Mouse (Mus musculus) leukemia stem cell, adult 10-12 weeks (primary cell): ENCODE results near the gene M1ap. TPM values are rescaled to one million over a fixed set of nuclear protein-coding genes. Genes with fewer than 3 reads are reported as not detected.

Experiments
- polyA plus RNA-seq: library from polyadenylated mRNA; stranded (reverse); fragments of >175 nt; gene quantifications from 2 replicates; pipeline ENCODE4 v1.2.3, GENCODE M21; 2012; ENCODE audit warnings: low replicate concordance

Gene M1ap
- polyA plus RNA-seq = 3.3 and 20.7 TPM in 2 replicates

DNA sequence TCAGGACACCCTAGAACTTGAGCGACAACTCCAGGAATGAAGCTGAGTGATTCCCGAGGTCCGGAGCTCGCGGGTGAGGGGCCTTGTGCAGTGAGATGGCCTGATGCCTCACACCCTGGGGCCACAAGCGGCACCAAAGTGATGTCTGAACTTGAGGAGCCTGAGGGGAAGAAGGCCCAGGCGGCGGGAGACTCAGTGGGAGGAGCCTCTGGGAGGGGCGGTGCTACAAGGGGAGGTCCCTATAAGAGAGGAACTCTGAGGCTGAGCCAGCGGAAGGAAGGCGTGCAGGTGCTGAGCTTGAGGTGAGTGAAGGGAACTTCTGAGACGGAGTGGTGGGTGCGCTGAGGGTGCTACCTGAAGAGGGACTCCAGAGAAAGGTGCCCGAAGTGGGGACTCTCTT is at the start of gene M1ap:
TSS of gene M1ap (plus strand) at position 252 of the 400 bp plus-strand sequence.

DNA sequence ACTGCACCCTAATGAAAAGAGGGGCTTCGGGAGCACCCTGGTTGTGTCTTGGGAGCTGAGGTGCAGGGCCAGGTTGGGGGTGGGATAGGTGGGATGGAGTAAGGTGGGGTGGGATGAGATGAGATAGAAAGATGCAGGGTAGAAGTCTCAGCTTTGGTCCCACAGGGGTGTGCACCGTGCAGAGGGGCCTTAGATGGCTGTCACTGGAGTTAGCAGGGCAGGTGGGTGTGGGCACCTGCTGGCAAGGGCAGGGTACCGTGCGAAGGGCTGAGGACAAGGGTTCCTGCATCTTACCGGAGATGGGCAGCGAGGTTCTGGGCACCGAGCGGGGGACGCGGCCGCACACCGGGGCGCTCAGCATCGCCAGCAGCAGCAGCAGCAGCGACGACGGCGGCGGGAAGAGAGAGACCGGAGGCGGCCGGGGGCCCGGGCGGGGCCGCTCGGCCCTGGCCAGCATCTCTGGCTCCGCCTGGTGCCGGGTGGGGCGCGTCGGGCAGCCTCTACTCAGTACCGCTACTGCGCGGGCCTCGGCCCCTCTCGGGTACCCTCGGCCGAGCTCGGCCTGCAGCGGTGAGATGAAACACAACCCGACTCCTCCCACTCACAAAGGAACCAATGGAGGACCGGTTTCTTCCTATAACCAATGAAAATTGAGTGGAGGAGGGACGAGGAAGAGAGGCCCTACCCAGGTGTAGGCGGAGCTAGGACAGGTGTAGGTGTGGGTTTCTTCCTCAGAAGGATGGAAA is 7.4 kb upstream of the M1ap start, which contains the start of gene Sema4f:
TSS of gene Sema4f (minus strand) at position 603 of the 746 bp plus-strand sequence.

DNA sequence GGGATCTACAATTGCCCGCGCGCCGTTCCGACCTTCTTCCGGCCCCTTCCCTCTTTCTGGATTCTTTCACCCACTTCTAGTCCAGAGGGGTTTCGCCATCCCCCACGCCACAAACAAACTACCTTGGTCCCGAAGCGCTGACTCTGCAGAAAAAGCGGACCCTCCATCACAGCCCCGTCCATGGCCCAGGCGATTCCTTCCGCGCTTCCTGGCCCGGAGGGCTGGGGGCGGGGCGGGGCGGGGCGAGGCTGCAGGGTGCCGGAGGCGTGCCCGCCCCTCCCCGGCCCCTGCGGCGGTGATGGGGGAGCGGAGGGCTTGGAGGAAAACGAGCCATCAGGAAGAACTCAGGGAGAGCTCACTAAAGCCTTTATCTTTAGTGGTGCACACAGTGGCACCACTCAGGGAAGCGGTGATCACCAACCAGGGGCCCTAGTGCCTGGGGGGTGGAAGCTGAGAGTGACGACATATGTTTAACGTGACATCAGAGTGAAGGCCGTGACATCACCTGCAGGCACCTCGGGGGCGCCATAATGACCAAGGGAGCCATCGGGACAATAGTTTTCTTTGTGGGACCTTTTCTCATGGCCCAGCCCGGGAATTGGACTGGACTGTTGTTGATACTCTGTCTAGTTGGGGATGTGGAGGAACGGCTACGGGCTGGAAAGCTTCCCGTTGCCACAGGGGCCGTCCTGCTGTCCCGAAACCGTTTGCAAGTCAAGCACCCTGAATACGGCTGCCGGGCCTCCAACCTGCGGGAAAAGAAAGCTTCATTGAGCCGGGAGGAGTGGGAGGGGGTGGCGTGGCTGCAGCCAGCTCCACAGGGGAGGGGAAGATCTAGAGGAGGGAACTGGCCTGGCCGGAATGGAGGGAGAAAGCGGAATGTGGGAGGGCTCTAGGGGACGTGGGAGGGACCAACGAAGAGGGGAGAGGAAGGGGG is 86.8 kb downstream of the M1ap start, which contains the start of the genes Dok1 and Loxl3:
TSS of gene Dok1 (minus strand) at position 223 of the 937 bp plus-strand sequence.
TSS of gene Loxl3 (plus strand) at position 925 of the 937 bp plus-strand sequence.

DNA sequence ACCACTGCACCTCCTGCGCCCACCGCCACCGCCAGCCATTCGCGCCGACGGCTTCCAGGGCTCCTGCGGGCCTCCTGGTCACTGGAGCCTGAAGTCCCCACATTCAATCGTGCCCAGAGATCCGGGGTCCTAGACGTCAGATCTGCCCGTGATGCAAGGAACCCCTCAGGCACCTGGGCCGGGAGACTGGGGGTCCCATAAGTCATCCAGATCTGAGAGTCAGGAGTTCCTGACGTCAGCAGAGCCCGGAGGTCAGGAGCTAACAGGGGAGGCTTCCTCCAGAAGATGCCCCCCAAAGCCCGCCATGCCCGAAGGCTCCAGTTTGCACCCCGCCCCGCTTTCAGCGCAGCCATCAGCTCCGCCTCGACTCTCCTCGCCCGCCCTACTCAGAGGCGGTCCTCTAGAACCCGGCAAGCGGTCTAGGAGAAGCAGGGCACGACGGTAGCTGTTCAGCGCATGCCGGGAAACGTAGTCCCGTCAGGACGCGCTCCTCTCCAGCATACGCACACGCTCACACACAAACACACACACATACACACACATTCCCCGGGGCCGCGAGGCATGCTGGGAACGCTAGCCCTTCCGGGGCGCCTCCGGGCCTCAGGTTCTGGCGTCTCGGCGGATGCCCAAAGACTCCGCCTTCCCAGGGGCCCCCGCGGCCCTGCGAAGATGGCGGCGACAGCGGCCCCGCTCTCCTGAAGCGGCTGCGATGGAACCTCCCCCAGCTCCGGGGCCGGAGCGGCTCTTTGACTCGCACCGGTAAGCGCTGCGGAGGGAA is 107.6 kb downstream of the M1ap start, which contains the start of gene Aup1:
TSS of gene Aup1 (plus strand) at position 448 of the 778 bp plus-strand sequence.

DNA sequence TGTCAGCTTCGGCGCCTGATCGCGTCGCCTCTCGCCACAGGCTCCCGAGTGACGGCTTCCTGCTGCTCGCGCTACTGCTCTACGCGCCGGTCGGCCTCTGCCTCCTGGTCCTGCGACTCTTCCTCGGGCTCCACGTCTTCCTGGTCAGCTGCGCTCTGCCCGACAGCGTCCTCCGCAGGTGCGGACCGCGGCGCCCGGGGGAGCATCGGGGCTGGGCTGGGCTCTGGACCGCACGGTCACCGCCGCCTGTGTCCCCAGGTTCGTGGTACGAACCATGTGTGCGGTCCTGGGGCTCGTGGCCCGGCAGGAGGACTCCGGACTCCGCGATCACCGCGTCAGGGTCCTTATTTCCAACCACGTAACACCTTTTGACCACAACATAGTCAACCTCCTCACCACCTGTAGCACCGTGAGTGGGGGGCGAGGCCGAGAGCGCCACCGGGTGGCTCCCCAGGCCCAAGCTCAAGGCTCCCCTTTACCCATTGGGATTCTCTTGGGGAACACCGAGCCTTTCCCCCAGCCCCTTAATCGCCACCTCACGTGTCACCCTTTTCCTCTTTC is 108.2 kb downstream of the M1ap start, which contains the start of gene Htra2:
TSS of gene Htra2 (minus strand) at position 403 of the 561 bp plus-strand sequence.

DNA sequence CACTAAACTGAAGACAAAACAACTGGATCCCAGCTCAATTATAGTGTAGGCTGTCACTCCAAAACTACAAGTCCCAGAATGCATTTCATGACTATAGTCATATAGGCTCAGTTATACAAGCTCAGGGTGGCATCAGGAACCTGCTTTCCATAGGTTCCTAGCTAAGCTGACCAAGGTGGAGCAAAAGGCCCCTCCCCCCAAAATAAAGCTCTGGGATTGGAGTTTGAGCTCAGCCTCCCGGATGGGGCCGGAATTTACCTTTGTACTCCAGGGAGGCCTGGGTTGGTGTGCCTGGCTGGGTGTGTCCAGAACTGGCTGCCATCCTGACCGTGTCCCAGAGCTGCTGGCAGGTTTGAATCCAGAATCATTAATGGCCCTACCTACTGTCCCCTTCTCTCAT is 111.1 kb downstream of the M1ap start, which contains the start of gene Dqx1:
TSS of gene Dqx1 (plus strand) at position 55 of the 400 bp plus-strand sequence.

DNA sequence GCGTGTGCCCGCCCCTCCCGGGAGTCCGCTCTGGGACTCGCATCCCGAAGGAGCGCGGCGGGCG is 123.4 kb downstream of the M1ap start, which contains the start of gene Tlx2:
TSS of gene Tlx2 (minus strand) at position 47 of the 64 bp plus-strand sequence.

DNA sequence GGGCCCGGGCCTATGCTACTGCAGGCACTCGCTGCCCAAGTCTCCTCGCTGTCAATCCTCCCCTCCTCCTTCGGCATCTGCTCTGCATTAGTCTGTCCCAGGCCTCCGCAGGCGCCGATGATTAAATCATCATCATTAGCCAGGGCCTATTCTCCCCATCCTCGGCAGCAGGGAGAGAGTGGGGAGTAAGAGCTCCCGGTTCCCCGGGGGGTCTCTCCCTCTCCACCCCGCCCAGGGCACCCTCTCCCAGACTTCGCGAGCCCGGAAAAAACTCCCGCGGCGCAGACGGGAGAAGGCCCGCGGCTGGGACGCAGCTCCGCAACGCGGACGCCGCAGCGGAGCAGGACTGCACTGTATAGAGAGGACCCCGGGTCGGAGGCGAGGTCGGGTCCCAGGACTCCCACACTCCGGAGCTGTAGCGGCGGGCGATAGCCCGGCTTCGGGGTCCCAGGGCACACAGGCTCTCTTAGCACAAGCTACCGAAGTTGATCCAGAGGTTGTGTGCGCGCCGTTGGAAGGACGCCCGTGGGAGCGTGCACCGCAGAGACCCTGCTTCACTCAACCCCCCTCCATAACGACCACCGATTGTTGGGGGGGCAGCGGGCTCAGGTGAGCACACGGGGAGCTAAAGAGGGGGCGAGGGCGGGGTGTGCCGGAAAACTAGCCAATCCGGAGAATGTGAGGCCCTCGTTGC is 131.1 kb downstream of the M1ap start, which contains the start of gene Pcgf1:
TSS of gene Pcgf1 (plus strand) at position 240 of the 694 bp plus-strand sequence.

Other genes with a start within 250 kb of the M1ap start
- 38.5 and 69.3 TPM in 2 replicates for gene Pole4, start 241.5 kb upstream of the M1ap start, polyA plus RNA-seq
- 0.84 and 1.4 TPM in 2 replicates for gene Hk2, start 172.4 kb upstream of the M1ap start, polyA plus RNA-seq
- gene Sema4f, start 7.1 kb upstream of the M1ap start, polyA plus RNA-seq = 0.32 and 0.74 TPM in 2 replicates
- 104 and 126 TPM in 2 replicates for gene Dok1, start 86.6 kb downstream of the M1ap start, polyA plus RNA-seq
- gene Loxl3, start 87.3 kb downstream of the M1ap start, polyA plus RNA-seq = 0.38 and 0.65 TPM in 2 replicates
- 2,900 and 3,028 TPM in 2 replicates for gene Aup1, start 107.6 kb downstream of the M1ap start, polyA plus RNA-seq
- gene Htra2, start 108.4 kb downstream of the M1ap start, polyA plus RNA-seq = 109 and 120 TPM in 2 replicates
- gene Dqx1, start 110.9 kb downstream of the M1ap start, polyA plus RNA-seq = 0.99 and 1.8 TPM in 2 replicates
- 0.15 TPM in 1 of 2 replicates, not detected in the other for gene Tlx2, start 123.4 kb downstream of the M1ap start, polyA plus RNA-seq
- gene Pcgf1, start 131.0 kb downstream of the M1ap start, polyA plus RNA-seq = 15.7 and 19.3 TPM in 2 replicates
- 0.77 TPM in 1 of 2 replicates, not detected in the other for gene Lbx2, start 139.5 kb downstream of the M1ap start, polyA plus RNA-seq
- 5.3 and 13.7 TPM in 2 replicates for gene Ccdc142, start 154.7 kb downstream of the M1ap start, polyA plus RNA-seq
- gene Gm42688, start 154.7 kb downstream of the M1ap start, polyA plus RNA-seq = 5.9 and 8.9 TPM in 2 replicates
- 27.5 and 42.2 TPM in 2 replicates for gene Mrpl53, start 162.1 kb downstream of the M1ap start, polyA plus RNA-seq
- gene Mogs, start 168.6 kb downstream of the M1ap start, polyA plus RNA-seq = 479 and 532 TPM in 2 replicates
- gene Wbp1, start 174.7 kb downstream of the M1ap start, polyA plus RNA-seq = 40.1 and 107 TPM in 2 replicates
- gene Ino80b, start 178.5 kb downstream of the M1ap start, polyA plus RNA-seq = 180 and 401 TPM in 2 replicates
- 1.6 and 2.5 TPM in 2 replicates for gene Rtkn, start 188.6 kb downstream of the M1ap start, polyA plus RNA-seq
- 0.56 TPM in 1 of 2 replicates, not detected in the other for gene Wdr54, start 209.5 kb downstream of the M1ap start, polyA plus RNA-seq
- 0.08 TPM in 1 of 2 replicates, not detected in the other for gene 1700003E16Rik, start 209.5 kb downstream of the M1ap start, polyA plus RNA-seq
- gene Dctn1, start 219.0 kb downstream of the M1ap start, polyA plus RNA-seq = 545 and 1,010 TPM in 2 replicates